Mouse (Mus musculus) midbrain, embryonic 13.5 days (tissue): ENCODE results near the gene Rab6a. TPM values are rescaled to one million over a fixed set of nuclear protein-coding genes. Genes with fewer than 3 reads are reported as not detected.

Experiments
- ATAC-seq: fragments of 200-750 bp; cut with Nextera tagmentation; 2 replicates; pipeline ENCODE4 v1.8.0; 2017; ENCODE audit warnings: mild to moderate bottlenecking, moderate TSS enrichment, moderate library complexity
- H3K27ac ChIP-seq: fragments of 300-500 bp; sonication (generic); 2 replicates; pipeline ENCODE4 v1.5.1; 2015; ENCODE audit warnings: inconsistent platforms, mild to moderate bottlenecking, moderate library complexity
- H3K27me3 ChIP-seq: fragments of 300-500 bp; sonication (generic); 2 replicates; pipeline ENCODE4 v1.6.1; 2015; ENCODE audit warnings: mild to moderate bottlenecking, inconsistent platforms
- H3K36me3 ChIP-seq: fragments of 300-500 bp; sonication (generic); 2 replicates; pipeline ENCODE4 v1.6.1; 2015; ENCODE audit warnings: mild to moderate bottlenecking, inconsistent platforms
- H3K4me1 ChIP-seq: fragments of 300-500 bp; sonication (generic); replicated peaks from 2 replicates; pipeline ENCODE4 v1.6.1; 2015; ENCODE audit warnings: inconsistent platforms
- H3K4me2 ChIP-seq: fragments of 300-500 bp; sonication (generic); replicated peaks from 2 replicates; pipeline ENCODE4 v1.6.1; 2015; ENCODE audit warnings: moderate library complexity, mild to moderate bottlenecking, inconsistent platforms
- H3K4me3 ChIP-seq: fragments of 300-500 bp; sonication (generic); replicated peaks from 2 replicates; pipeline ENCODE4 v1.5.1; 2015; ENCODE audit warnings: mild to moderate bottlenecking, inconsistent platforms
- H3K9ac ChIP-seq: fragments of 300-500 bp; sonication (generic); replicated peaks from 2 replicates; pipeline ENCODE4 v1.6.1; 2015; ENCODE audit warnings: mild to moderate bottlenecking, inconsistent platforms
- H3K9me3 ChIP-seq: fragments of 300-500 bp; sonication (generic); 2 replicates; pipeline ENCODE4 v1.6.1; 2016; ENCODE audit warnings: mild to moderate bottlenecking, inconsistent platforms
- WGBS: fragments of 180-500 bp; shearing (Covaris S2); methylation state at CpG from one replicate; pipeline ENCODE4 v1.1.7; 2015; 5-methylcytosine and 5-hydroxymethylcytosine counted together
- polyA plus RNA-seq: library from polyadenylated mRNA; unstranded; fragments of >200 nt; fragmentation: Nextera tagmentation; extraction: Ambion mirVana; gene quantifications from 2 replicates; pipeline ENCODE4 v1.2.1, GENCODE M21; 2015

Rab6a gene
- polyA plus RNA-seq, 1 experiment from 2014 or later, result 199 TPM

GRCm38 (mm10) chr7:100685061-100686030, 78.1 kb downstream of the Rab6a start:
- Histone ChIP-seq H3K27me3 (no peaks in the 10 kb centered on the region), H3K36me3 (no peaks in the 10 kb centered on the region), H3K4me1 (0 out of 2 replicates have a peak, but pooled peaks cover 2% of the 10 kb centered on the region), H3K27ac (no peak overlapping the region), H3K9ac (no peak overlapping the region), H3K4me3 (no peak overlapping the region), H3K4me2 (no peak overlapping the region), H3K9me3 (no peaks in the 10 kb centered on the region)
- WGBS, result 39% methylated on average over 13 of the region's 13 CpGs
- ATAC-seq, result peak; percentile 82

- H3K4me1 ChIP-seq, result no peaks in the 10 kb centered on the region
- H3K27ac ChIP-seq, result no peak overlapping the region
- WGBS, result 88% methylated on average over 7 of the region's 7 CpGs
- H3K4me2 ChIP-seq, result no peak overlapping the region
- no peak for ATAC-seq
- H3K36me3 ChIP-seq, result no peaks in the 10 kb centered on the region
- H3K4me3 ChIP-seq, result no peak overlapping the region
- no peak overlapping the region for H3K9ac ChIP-seq
- H3K27me3 ChIP-seq, result no peaks in the 10 kb centered on the region
- H3K9me3 ChIP-seq, result no peaks in the 10 kb centered on the region
These were observed 81.3 kb downstream of the Rab6a start for GRCm38 (mm10) chr7:100688471-100688870.

Other genes starting within 250 kb of the Rab6a start
- 25.7 and 28.7 TPM in 2 replicates for gene C2cd3, start 235.2 kb upstream of the Rab6a start, polyA plus RNA-seq
- 139 and 144 TPM in 2 replicates for gene Ppme1, start 235.1 kb upstream of the Rab6a start, polyA plus RNA-seq
- not detected in 2 replicates for gene Ucp3, start 134.4 kb upstream of the Rab6a start, polyA plus RNA-seq
- gene Ucp2, start 114.1 kb upstream of the Rab6a start, polyA plus RNA-seq, result 51.9 and 52.5 TPM in 2 replicates
- gene Dnajb13, start 92.5 kb upstream of the Rab6a start, polyA plus RNA-seq, result 1.2 and 3.2 TPM in 2 replicates
- 16.7 and 19.7 TPM in 2 replicates for gene Coa4, start 70.3 kb upstream of the Rab6a start, polyA plus RNA-seq
- 80.9 and 89.0 TPM in 2 replicates for gene Mrpl48, start 891 bp downstream of the Rab6a start, polyA plus RNA-seq
- gene Plekhb1, start 55.0 kb downstream of the Rab6a start, polyA plus RNA-seq, result 5.1 and 5.8 TPM in 2 replicates
- 85.8 and 94.4 TPM in 2 replicates for gene Fam168a, start 99.2 kb downstream of the Rab6a start, polyA plus RNA-seq